Mouse (Mus musculus) hindbrain, embryonic 15.5 days (tissue): ENCODE measurements around the gene Vmn1r70. TPM values are rescaled to one million over a fixed set of nuclear protein-coding genes. Genes with fewer than 3 reads are reported as not detected.

Experiments
- ATAC-seq: fragments of 200-750 bp; cut with Nextera tagmentation; 2 replicates; pipeline ENCODE4 v1.8.0; 2017; ENCODE audit warnings: low read depth, moderate number of reproducible peaks, moderate TSS enrichment; ENCODE audit not compliant: low FRiP score
- H3K27ac ChIP-seq: fragments of 300-500 bp; sonication (generic); replicated peaks from 2 replicates; pipeline ENCODE4 v1.5.1; 2015; ENCODE audit warnings: mild to moderate bottlenecking, inconsistent platforms
- H3K27me3 ChIP-seq: fragments of 300-500 bp; sonication (generic); 2 replicates; pipeline ENCODE4 v1.6.1; 2015; ENCODE audit warnings: control low read depth, inconsistent platforms
- H3K36me3 ChIP-seq: fragments of 300-500 bp; sonication (generic); 2 replicates; pipeline ENCODE4 v1.6.1; 2015; ENCODE audit warnings: control low read depth, inconsistent platforms
- H3K4me1 ChIP-seq: fragments of 300-500 bp; sonication (generic); replicated peaks from 2 replicates; pipeline ENCODE4 v1.6.1; 2015; ENCODE audit warnings: control low read depth, inconsistent platforms
- H3K4me2 ChIP-seq: fragments of 300-500 bp; sonication (generic); 2 replicates; pipeline ENCODE4 v1.6.1; 2015; ENCODE audit warnings: moderate library complexity, mild to moderate bottlenecking, inconsistent platforms
- H3K4me3 ChIP-seq: fragments of 300-500 bp; sonication (generic); 2 replicates; pipeline ENCODE4 v1.5.1; 2015; ENCODE audit warnings: mild to moderate bottlenecking, inconsistent platforms
- H3K9ac ChIP-seq: fragments of 300-500 bp; sonication (generic); 2 replicates; pipeline ENCODE4 v1.6.1; 2015; ENCODE audit warnings: inconsistent platforms
- H3K9me3 ChIP-seq: fragments of 300-500 bp; sonication (generic); 2 replicates; pipeline ENCODE4 v1.6.1; 2016; ENCODE audit warnings: control low read depth, inconsistent platforms
- WGBS: fragments of 180-500 bp; shearing (Covaris S2); methylation state at CpG from one replicate; pipeline ENCODE4 v1.1.7; 2015; 5-methylcytosine and 5-hydroxymethylcytosine counted together
- polyA plus RNA-seq: library from polyadenylated mRNA; unstranded; fragments of >200 nt; fragmentation: Nextera tagmentation; extraction: Ambion mirVana; gene quantifications from 2 replicates; pipeline ENCODE4 v1.2.1, GENCODE M21; 2015

The Vmn1r70 gene
- polyA plus RNA-seq, result not detected in 2 replicates

DNA sequence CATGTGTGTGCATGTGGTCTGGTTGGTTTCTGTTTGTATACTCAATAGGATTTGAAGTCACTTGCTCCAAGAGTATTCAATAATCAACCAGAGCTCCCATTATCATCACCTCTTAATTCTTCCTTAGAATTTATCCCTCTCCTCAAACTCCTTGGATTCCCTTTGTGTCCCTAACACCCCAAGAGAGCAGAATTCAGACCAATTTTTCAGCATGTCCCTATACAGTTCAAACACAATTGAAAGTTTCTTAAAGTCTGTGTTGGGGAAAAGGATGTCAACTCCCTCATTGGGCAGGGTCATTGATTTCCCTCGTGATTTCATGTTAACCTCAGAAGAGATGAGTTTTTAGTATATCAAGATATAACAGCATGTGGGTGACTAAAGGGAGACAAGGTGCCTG, at the start of gene Vmn1r70:
Gene Vmn1r70, plus strand, starts transcription at position 301 of the 400 bp plus-strand sequence.
- Histone ChIP-seq H3K27me3 (no peaks in the 10 kb centered on the region), H3K9me3 (peaks cover 29% of the 10 kb centered on the region), H3K4me2 (no peak within 1 kb of the TSS), H3K4me3 (no peak within 1 kb of the TSS), H3K9ac (no peak within 1 kb of the TSS), H3K36me3 (no peaks in the 10 kb centered on the region), H3K4me1 (no peaks in the 10 kb centered on the region), H3K27ac (no peak within 1 kb of the TSS)
- no peak for ATAC-seq
- 74% methylated on average over 1 of the region's 1 CpGs for WGBS

DNA sequence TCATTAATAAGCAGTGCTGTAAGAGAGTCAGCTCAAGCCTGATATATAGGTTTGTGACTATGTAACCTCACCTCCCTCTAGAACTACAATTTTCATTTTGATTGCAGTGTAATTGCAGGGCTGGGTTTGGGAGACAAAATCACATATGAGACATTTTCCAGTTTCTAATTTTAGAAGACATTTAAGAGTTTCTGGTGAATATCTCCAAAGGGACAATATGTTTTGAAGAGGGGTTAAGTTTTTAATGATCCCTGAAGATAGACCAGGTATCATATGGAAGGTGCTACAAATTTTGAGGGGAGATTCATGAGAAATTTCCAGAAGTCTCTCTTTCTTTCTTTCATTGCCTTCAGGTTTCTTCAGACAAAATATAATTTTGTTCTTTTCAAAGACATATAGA, 17.8 kb upstream of the Vmn1r70 start, which contains the start of gene Vmn1r69:
Gene Vmn1r69, minus strand, starts transcription at position 101 of the 400 bp plus-strand sequence.
- ATAC-seq, result no peak
- Histone ChIP-seq H3K27me3 (no peaks in the 10 kb centered on the region), H3K4me2 (no peak within 1 kb of the TSS), H3K4me3 (no peak within 1 kb of the TSS), H3K36me3 (no peaks in the 10 kb centered on the region), H3K27ac (no peak within 1 kb of the TSS), H3K9me3 (peaks cover 14% of the 10 kb centered on the region), H3K4me1 (no peaks in the 10 kb centered on the region), H3K9ac (no peak within 1 kb of the TSS)

Other genes with a start within 250 kb of the Vmn1r70 start
- gene Vmn1r67, start 188.2 kb upstream of the Vmn1r70 start, polyA plus RNA-seq, result not detected in 2 replicates
- gene Zik1, start 136.1 kb upstream of the Vmn1r70 start, polyA plus RNA-seq, result 35.3 and 35.6 TPM in 2 replicates
- not detected in 2 replicates for gene Vmn1r68, start 73.0 kb upstream of the Vmn1r70 start, polyA plus RNA-seq
- not detected in 2 replicates for gene Vmn1r69, start 17.9 kb upstream of the Vmn1r70 start, polyA plus RNA-seq
- gene Nlrp4b, start 56.3 kb downstream of the Vmn1r70 start, polyA plus RNA-seq, result not detected in 2 replicates
- not detected in 2 replicates for gene Vmn1r71, start 122.8 kb downstream of the Vmn1r70 start, polyA plus RNA-seq